Mouse (Mus musculus): ENCODE measurements around the gene Dync1li1.

Dync1li1 gene

GRCm38 (mm10) chr9:114729911-114730805 is 41.6 kb downstream of the Dync1li1 start:
- no peak for DNase-seq (ENCODE audit: low read depth, low spot score)

- DNase-seq (ENCODE audit: low read depth, low spot score), result peak; percentile 97
These were observed 42.6 kb downstream of the Dync1li1 start, which contains the start of gene Cmtm6 for GRCm38 (mm10) chr9:114731011-114731755. Gene Cmtm6, plus strand, starts transcription at chr9:114731116.

GRCm38 (mm10) chr9:114731871-114732682 is 43.5 kb downstream of the Dync1li1 start:
- DNase-seq (ENCODE audit: low read depth, low spot score), result peak; percentile 41

GRCm38 (mm10) chr9:114733238-114733637 is 44.6 kb downstream of the Dync1li1 start:
- no peak for DNase-seq (ENCODE audit: low read depth, low spot score)

GRCm38 (mm10) chr9:114736442-114736841 is 47.9 kb downstream of the Dync1li1 start:
- DNase-seq (ENCODE audit: low read depth, low spot score), result no peak

- DNase-seq (ENCODE audit: low read depth, low spot score), result no peak
These were observed 51.7 kb downstream of the Dync1li1 start for GRCm38 (mm10) chr9:114740336-114740735.

GRCm38 (mm10) chr9:114742731-114743130 is 54.1 kb downstream of the Dync1li1 start:
- DNase-seq (ENCODE audit: low read depth, low spot score), result no peak

- no peak for DNase-seq (ENCODE audit: low read depth, low spot score)
These were observed 56.6 kb downstream of the Dync1li1 start for GRCm38 (mm10) chr9:114745163-114745562.

- DNase-seq (ENCODE audit: low read depth, low spot score), result no peak
These were observed 57.1 kb downstream of the Dync1li1 start for GRCm38 (mm10) chr9:114745654-114746053.

- DNase-seq (ENCODE audit: low read depth, low spot score), result no peak
These were observed 58.4 kb downstream of the Dync1li1 start for GRCm38 (mm10) chr9:114747012-114747411.

GRCm38 (mm10) chr9:114747466-114747865 is 58.9 kb downstream of the Dync1li1 start:
- peak; percentile 29 for DNase-seq (ENCODE audit: low read depth, low spot score)

- DNase-seq (ENCODE audit: low read depth, low spot score), result no peak
These were observed 63.0 kb downstream of the Dync1li1 start for GRCm38 (mm10) chr9:114751582-114751981.

GRCm38 (mm10) chr9:114752311-114752710 is 63.7 kb downstream of the Dync1li1 start:
- DNase-seq (ENCODE audit: low read depth, low spot score), result no peak

GRCm38 (mm10) chr9:114752863-114753484 is 64.4 kb downstream of the Dync1li1 start:
- peak; percentile 88 for DNase-seq (ENCODE audit: low read depth, low spot score)

GRCm38 (mm10) chr9:114758272-114758671 is 69.7 kb downstream of the Dync1li1 start:
- no peak for DNase-seq (ENCODE audit: low read depth, low spot score)

- no peak for DNase-seq (ENCODE audit: low read depth, low spot score)
These were observed 70.2 kb downstream of the Dync1li1 start for GRCm38 (mm10) chr9:114758801-114759200.

GRCm38 (mm10) chr9:114759886-114760285 is 71.3 kb downstream of the Dync1li1 start:
- DNase-seq (ENCODE audit: low read depth, low spot score), result no peak

GRCm38 (mm10) chr9:114760353-114760752 is 71.8 kb downstream of the Dync1li1 start:
- DNase-seq (ENCODE audit: low read depth, low spot score), result no peak

- peak; percentile 36 for DNase-seq (ENCODE audit: low read depth, low spot score)
These were observed 73.3 kb downstream of the Dync1li1 start for GRCm38 (mm10) chr9:114761848-114762247.

GRCm38 (mm10) chr9:114763341-114763740 is 74.8 kb downstream of the Dync1li1 start:
- DNase-seq (ENCODE audit: low read depth, low spot score), result peak; percentile 74

- no peak for DNase-seq (ENCODE audit: low read depth, low spot score)
These were observed 78.4 kb downstream of the Dync1li1 start for GRCm38 (mm10) chr9:114767030-114767429.

Measured in ES-CJ7 (cell line).